Mouse (Mus musculus): Measurements from ENCODE around the gene Ndufc2.

DNA sequence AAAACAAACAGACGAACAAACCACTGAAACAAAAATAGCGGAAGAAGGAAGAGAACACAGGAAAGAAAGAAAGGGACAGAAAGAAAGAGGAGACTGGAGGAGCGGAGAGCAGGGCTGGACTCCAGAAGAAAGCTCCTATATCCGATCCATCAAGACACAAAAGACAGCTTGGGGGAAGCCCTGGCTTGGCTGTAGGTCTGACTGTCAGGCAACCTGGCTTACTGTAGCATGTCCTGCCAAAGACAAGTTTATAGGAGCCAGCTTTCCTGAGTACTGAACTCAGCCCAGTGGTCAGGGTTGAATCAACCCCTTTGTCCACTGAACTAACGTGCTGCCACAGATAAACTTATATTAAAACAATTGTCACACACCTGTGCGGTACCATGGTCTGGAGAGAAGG, 27.5 kb downstream of the Ndufc2 start:
- TF ChIP-seq ZC3H11A (IDR thresholded peaks at IDR 0.05; ENCODE audit: borderline replicate concordance, low read depth, low read length) (no peak), HCFC1 (IDR thresholded peaks at IDR 0.05; ENCODE audit: borderline replicate concordance, insufficient read depth, low read length) (no peak), CHD2 (IDR thresholded peaks at IDR 0.05; ENCODE audit: low read depth, low read length) (no peak), MAFK (IDR thresholded peaks at IDR 0.05; ENCODE audit: insufficient read depth, low read depth, low read length) (no peak)
